Mouse (Mus musculus) cerebellum, postnatal 25 days (tissue): ENCODE measurements at regions not wholly inside any gene's neighbourhood (a gene's known extent, or its start where the extent isn't known, plus 50 kb on each side); places are given as distances from the start of the nearest gene placed in this dataset.

Source experiments
- DNase-seq, 2 experiments: peaks; one replicate each; pipeline ENCODE4 v3.0.0; 2021; ENCODE audit warnings: mixed read lengths in 2 of 2

- no peak for DNase-seq
Measured at GRCm38 (mm10) chr10:111073851-111074430, 64.0 kb upstream of the Zdhhc17 start.

- DNase-seq = no peak
Measured at GRCm38 (mm10) chr10:111073262-111073661, 63.3 kb upstream of the Zdhhc17 start.

- no peak for DNase-seq
Measured at GRCm38 (mm10) chr10:111072554-111072909, 62.6 kb upstream of the Zdhhc17 start.

GRCm38 (mm10) chr10:111071805-111072553 is 62.0 kb upstream of the Zdhhc17 start:
- no peak for DNase-seq

- DNase-seq = no peak
Measured at GRCm38 (mm10) chr10:111066146-111066545, 56.2 kb upstream of the Zdhhc17 start.

GRCm38 (mm10) chr10:111060626-111061025 is 50.7 kb upstream of the Zdhhc17 start:
- no peak for DNase-seq
